Mouse (Mus musculus): ENCODE data around the gene Rab12. TPM values are rescaled to one million over a fixed set of nuclear protein-coding genes. Genes with fewer than 3 reads are reported as not detected.

Rab12 gene
- 48.6 and 68.3 TPM in 2 replicates for polyA plus RNA-seq (2015; fragmentation: Nextera tagmentation; extraction: Ambion mirVana)

GRCm38 (mm10) chr17:66519554-66520553 is at the start of gene Rab12:
Gene Rab12, minus strand, starts transcription at chr17:66519729.

GRCm38 (mm10) chr17:66449460-66450341 is 69.8 kb downstream of the Rab12 start, which contains the start of gene Mtcl1:
Gene Mtcl1, minus strand, starts transcription at chr17:66449750.

Other genes starting within 250 kb of the Rab12 start
- 2.6 and 4.0 TPM in 2 replicates for gene Mtcl1, start 70.0 kb downstream of the Rab12 start, polyA plus RNA-seq (2015; fragmentation: Nextera tagmentation; extraction: Ambion mirVana)
- gene Themis3, start 74.9 kb upstream of the Rab12 start, polyA plus RNA-seq (2015; fragmentation: Nextera tagmentation; extraction: Ambion mirVana), result not detected in 2 replicates